Mouse (Mus musculus) E14TG2a.4 (cell line): ENCODE measurements around the gene Ppp1r12c.

Source experiments
- CTCF ChIP-seq: conservative IDR thresholded peaks from 2 replicates; pipeline ENCODE4 v1.5.1; 2014; ENCODE audit warnings: low read length
- NANOG ChIP-seq: IDR thresholded peaks from 2 replicates; pipeline ENCODE4 v1.6.1; 2014; ENCODE audit warnings: borderline replicate concordance, low read length, mixed read lengths
- POU5F1 ChIP-seq: IDR thresholded peaks from 2 replicates; pipeline ENCODE4 v1.6.1; 2014; ENCODE audit warnings: low read length, borderline replicate concordance

- no peak for TF ChIP-seq CTCF
- TF ChIP-seq NANOG, result no peak
- TF ChIP-seq POU5F1, result no peak
These were observed 69.5 kb downstream of the Ppp1r12c start for GRCm38 (mm10) chr7:4432026-4432425.
